Mouse (Mus musculus): ENCODE data around the gene Zfp36l1. TPM values are rescaled to one million over a fixed set of nuclear protein-coding genes. Genes with fewer than 3 reads are reported as not detected.

Gene Zfp36l1
- polyA plus RNA-seq, 1 experiment: 261 TPM

- H3K4me3 ChIP-seq (replicated peaks; ENCODE audit: extremely low read depth, low read depth, low read length): no peak overlapping the region
- DNase-seq: peak; percentile 60
- H3K4me1 ChIP-seq (ENCODE audit: control insufficient read depth, insufficient read depth, low read length): no peaks in the 10 kb centered on the region
- 29% methylated on average over 21 of the region's 21 CpGs for WGBS
- TF ChIP-seq CTCF (IDR thresholded peaks at IDR 0.05; ENCODE audit: insufficient read depth, low read length): peak; percentile 77
- no peak for TF ChIP-seq POLR2A (IDR thresholded peaks at IDR 0.05; ENCODE audit: borderline replicate concordance, extremely low read depth, low read depth, low read length)
Measured at GRCm38 (mm10) chr12:80146227-80147223, 33.7 kb upstream of the Zfp36l1 start.

GRCm38 (mm10) chr12:80145365-80145764 lies 32.6 kb upstream of the Zfp36l1 start:
- WGBS: 72% methylated on average over 8 of the region's 8 CpGs
- H3K4me3 ChIP-seq (replicated peaks; ENCODE audit: extremely low read depth, low read depth, low read length): no peak overlapping the region
- DNase-seq: no peak
- no peak for TF ChIP-seq POLR2A (IDR thresholded peaks at IDR 0.05; ENCODE audit: borderline replicate concordance, extremely low read depth, low read depth, low read length)
- no peak for TF ChIP-seq CTCF (IDR thresholded peaks at IDR 0.05; ENCODE audit: insufficient read depth, low read length)
- no peaks in the 10 kb centered on the region for H3K4me1 ChIP-seq (ENCODE audit: control insufficient read depth, insufficient read depth, low read length)

- no peaks in the 10 kb centered on the region for H3K4me1 ChIP-seq (ENCODE audit: control insufficient read depth, insufficient read depth, low read length)
- whole genome bisulfite sequencing: 78% methylated on average over 3 of the region's 3 CpGs
- H3K4me3 ChIP-seq (replicated peaks; ENCODE audit: extremely low read depth, low read depth, low read length): no peak overlapping the region
- no peak for DNase-seq
- no peak for TF ChIP-seq CTCF (IDR thresholded peaks at IDR 0.05; ENCODE audit: insufficient read depth, low read length)
- no peak for TF ChIP-seq POLR2A (IDR thresholded peaks at IDR 0.05; ENCODE audit: borderline replicate concordance, extremely low read depth, low read depth, low read length)
Measured at GRCm38 (mm10) chr12:80144846-80145245, 32.0 kb upstream of the Zfp36l1 start.

- H3K4me3 ChIP-seq (replicated peaks; ENCODE audit: extremely low read depth, low read depth, low read length): no peak overlapping the region
- DNase-seq: no peak
- TF ChIP-seq POLR2A (IDR thresholded peaks at IDR 0.05; ENCODE audit: borderline replicate concordance, extremely low read depth, low read depth, low read length) (no peak), CTCF (IDR thresholded peaks at IDR 0.05; ENCODE audit: insufficient read depth, low read length) (peak; percentile 92)
- WGBS: 20% methylated on average over 7 of the region's 7 CpGs
- no peaks in the 10 kb centered on the region for H3K4me1 ChIP-seq (ENCODE audit: control insufficient read depth, insufficient read depth, low read length)
Measured at GRCm38 (mm10) chr12:80141470-80141869, 28.7 kb upstream of the Zfp36l1 start.

- no peak for TF ChIP-seq CTCF (IDR thresholded peaks at IDR 0.05; ENCODE audit: insufficient read depth, low read length)
- no peak for TF ChIP-seq POLR2A (IDR thresholded peaks at IDR 0.05; ENCODE audit: borderline replicate concordance, extremely low read depth, low read depth, low read length)
- H3K4me3 ChIP-seq (replicated peaks; ENCODE audit: extremely low read depth, low read depth, low read length): no peak overlapping the region
- 56% methylated on average over 8 of the region's 8 CpGs for WGBS
- 0 out of 2 replicates have a peak, but pooled peaks cover 1% of the 10 kb centered on the region for H3K4me1 ChIP-seq (ENCODE audit: control insufficient read depth, insufficient read depth, low read length)
- DNase-seq: no peak
Measured at GRCm38 (mm10) chr12:80141011-80141410, 28.2 kb upstream of the Zfp36l1 start.

GRCm38 (mm10) chr12:80137744-80138143 lies 24.9 kb upstream of the Zfp36l1 start:
- WGBS: 89% methylated on average over 1 of the region's 1 CpGs
- H3K4me1 ChIP-seq (ENCODE audit: control insufficient read depth, insufficient read depth, low read length): 0 out of 2 replicates have a peak, but pooled peaks cover 3% of the 10 kb centered on the region
- TF ChIP-seq POLR2A (IDR thresholded peaks at IDR 0.05; ENCODE audit: borderline replicate concordance, extremely low read depth, low read depth, low read length) (no peak), CTCF (IDR thresholded peaks at IDR 0.05; ENCODE audit: insufficient read depth, low read length) (no peak)
- no peak for DNase-seq
- no peak overlapping the region for H3K4me3 ChIP-seq (replicated peaks; ENCODE audit: extremely low read depth, low read depth, low read length)

GRCm38 (mm10) chr12:80137246-80137645 lies 24.4 kb upstream of the Zfp36l1 start:
- no peak overlapping the region for H3K4me3 ChIP-seq (replicated peaks; ENCODE audit: extremely low read depth, low read depth, low read length)
- TF ChIP-seq CTCF (IDR thresholded peaks at IDR 0.05; ENCODE audit: insufficient read depth, low read length): no peak
- no peak for TF ChIP-seq POLR2A (IDR thresholded peaks at IDR 0.05; ENCODE audit: borderline replicate concordance, extremely low read depth, low read depth, low read length)
- 84% methylated on average over 6 of the region's 6 CpGs for WGBS
- peaks cover 3% of the 10 kb centered on the region; the same call in 1 of the 2 replicates for H3K4me1 ChIP-seq (ENCODE audit: control insufficient read depth, insufficient read depth, low read length)
- no peak for DNase-seq

GRCm38 (mm10) chr12:80136264-80136930 lies 23.6 kb upstream of the Zfp36l1 start:
- no peak for TF ChIP-seq CTCF (IDR thresholded peaks at IDR 0.05; ENCODE audit: insufficient read depth, low read length)
- no peak for TF ChIP-seq POLR2A (IDR thresholded peaks at IDR 0.05; ENCODE audit: borderline replicate concordance, extremely low read depth, low read depth, low read length)
- 67% methylated on average over 12 of the region's 12 CpGs for WGBS
- no peak overlapping the region for H3K4me3 ChIP-seq (replicated peaks; ENCODE audit: extremely low read depth, low read depth, low read length)
- no peak for DNase-seq
- peaks cover 10% of the 10 kb centered on the region for H3K4me1 ChIP-seq (ENCODE audit: control insufficient read depth, insufficient read depth, low read length)

- Histone ChIP-seq H3K4me3 (replicated peaks; ENCODE audit: extremely low read depth, low read depth, low read length) (no peak overlapping the region), H3K4me1 (ENCODE audit: control insufficient read depth, insufficient read depth, low read length) (peaks cover 19% of the 10 kb centered on the region)
- TF ChIP-seq CTCF (IDR thresholded peaks at IDR 0.05; ENCODE audit: insufficient read depth, low read length) (no peak), POLR2A (IDR thresholded peaks at IDR 0.05; ENCODE audit: borderline replicate concordance, extremely low read depth, low read depth, low read length) (no peak)
- 79% methylated on average over 8 of the region's 8 CpGs for WGBS
- DNase-seq: no peak
Measured at GRCm38 (mm10) chr12:80135173-80135572, 22.4 kb upstream of the Zfp36l1 start.

All from lung, adult 2 months (tissue).